Mouse (Mus musculus) heart, postnatal 0 days (tissue): Measurements from ENCODE around the gene Rabac1.

ENCODE experiments used
- CTCF ChIP-seq: IDR thresholded peaks from 2 replicates; pipeline ENCODE4 v1.5.1; 2016; ENCODE audit warnings: antibody characterized with exemption, control low read depth, low read depth
- EP300 ChIP-seq: IDR thresholded peaks from 2 replicates; pipeline ENCODE4 v1.6.1; 2016; ENCODE audit warnings: antibody characterized with exemption, low read depth

GRCm38 (mm10) chr7:25003820-25004388, 31.4 kb upstream of the Rabac1 start:
- TF ChIP-seq EP300 (no peak), CTCF (no peak)
